Mouse (Mus musculus) MEL (cell line): ENCODE measurements around the gene Wnt10b.
A peak's percentile ranks its signal among the peaks of the same experiment; 100 is the strongest.

Source experiments
- CTCF ChIP-seq, 3 experiments: IDR thresholded peaks in 2 of 3; conservative IDR thresholded peaks in 1 of 3; 2 replicates each; pipeline ENCODE4 v1.5.1; 2011 to 2012; ENCODE audit warnings: low read length in 3 of 3, low read depth in 2 of 3, mild to moderate bottlenecking in 2 of 3, improper control_type of control experiment in 1 of 3, inconsistent platforms in 1 of 3, mixed read lengths in 1 of 3, moderate library complexity in 1 of 3; ENCODE audit not compliant: control insufficient read depth in 1 of 3, insufficient read depth in 1 of 3, poor library complexity in 1 of 3, severe bottlenecking in 1 of 3
- MEF2A ChIP-seq: IDR thresholded peaks from 2 replicates; pipeline ENCODE4 v1.6.1; 2014; ENCODE audit warnings: low read depth, mild to moderate bottlenecking, inconsistent platforms, low read length, improper control_type of control experiment; ENCODE audit not compliant: poor library complexity, insufficient replicate concordance, severe bottlenecking; ENCODE audit errors: extremely low read depth
- POLR2A ChIP-seq, 2 experiments: IDR thresholded peaks; 2 replicates each; pipeline ENCODE4 v1.6.1; 2011 to 2012; ENCODE audit warnings: low read length in 2 of 2, mild to moderate bottlenecking in 2 of 2, control low read depth in 1 of 2, improper control_type of control experiment in 1 of 2, low read depth in 1 of 2, moderate library complexity in 1 of 2; ENCODE audit not compliant: control insufficient read depth in 1 of 2, insufficient read depth in 1 of 2, poor library complexity in 1 of 2
- USF2 ChIP-seq, 2 experiments: IDR thresholded peaks; 2 replicates each; pipeline ENCODE4 v1.6.1; 2011 to 2012; ENCODE audit warnings: improper control_type of control experiment in 2 of 2, low read length in 2 of 2, borderline replicate concordance in 1 of 2, inconsistent platforms in 1 of 2, low read depth in 1 of 2, mild to moderate bottlenecking in 1 of 2; ENCODE audit not compliant: insufficient read depth in 1 of 2

GRCm38 (mm10) chr15:98804054-98804453 lies 26.1 kb upstream of the Wnt10b start:
- TF ChIP-seq CTCF (IDR thresholded peaks at IDR 0.05 in 2 of 3, conservative IDR thresholded peaks at IDR 0.05 in 1 of 3; ENCODE audit: control insufficient read depth in 1 of 3, insufficient read depth in 1 of 3, low read depth in 2 of 3, low read length in 3 of 3, poor library complexity in 1 of 3, severe bottlenecking in 1 of 3) = peak; percentile 89 to 95 (median 94)
- TF ChIP-seq MEF2A = no peak
- no peak for TF ChIP-seq POLR2A (IDR thresholded peaks at IDR 0.05; ENCODE audit: control insufficient read depth in 1 of 2, insufficient read depth in 1 of 2, low read depth in 1 of 2, low read length in 2 of 2, poor library complexity in 1 of 2)
- no peak for TF ChIP-seq USF2 (IDR thresholded peaks at IDR 0.05; ENCODE audit: borderline replicate concordance in 1 of 2, insufficient read depth in 1 of 2, low read depth in 1 of 2, low read length in 2 of 2)
